Mouse (Mus musculus) CH12.LX (cell line): Measurements from ENCODE around the gene Aig1. TPM values are rescaled to one million over a fixed set of nuclear protein-coding genes. Genes with fewer than 3 reads are reported as not detected.
A peak's percentile ranks its signal among the peaks of the same experiment; 100 is the strongest.

Experiments used
- DNase-seq: peaks from one replicate; pipeline ENCODE4 v3.0.0-alpha.2; 2013; ENCODE audit errors: extremely low read depth
- H3K27ac ChIP-seq: 2 replicates; pipeline ENCODE4 v1.5.1; 2012; ENCODE audit warnings: low read depth, mild to moderate bottlenecking, control low read depth, moderate library complexity; ENCODE audit not compliant: insufficient read depth
- H3K27me3 ChIP-seq: replicated peaks from 2 replicates; pipeline ENCODE3; 2012; ENCODE audit warnings: inconsistent platforms
- H3K36me3 ChIP-seq, 2 experiments: replicated peaks in 1 of 2; 2 replicates each; pipeline versions ENCODE3 to v1.6.1; 2012; ENCODE audit warnings: inconsistent platforms in 1 of 2, low read length in 1 of 2, mild to moderate bottlenecking in 1 of 2, mixed read lengths in 1 of 2, moderate library complexity in 1 of 2; ENCODE audit not compliant: control insufficient read depth in 1 of 2, insufficient read depth in 1 of 2
- H3K4me1 ChIP-seq, 2 experiments: 2 replicates each; pipeline ENCODE4 v1.6.1; 2012; ENCODE audit warnings: inconsistent platforms in 1 of 2, moderate library complexity in 1 of 2; ENCODE audit not compliant: insufficient read depth in 2 of 2, control insufficient read depth in 1 of 2
- H3K4me2 ChIP-seq: 2 replicates; pipeline ENCODE4 v1.6.1; 2012; ENCODE audit warnings: low read depth, mild to moderate bottlenecking, control low read depth; ENCODE audit not compliant: poor library complexity, insufficient read depth, severe bottlenecking
- H3K4me3 ChIP-seq, 3 experiments: fragments of 150-350 bp in 1 of 3; sonication (generic) in 1 of 3; replicated peaks in 1 of 3; 2 replicates each; pipeline versions ENCODE3 to v1.5.1; 2011 to 2012; ENCODE audit warnings: low read depth in 2 of 3, low read length in 2 of 3, mild to moderate bottlenecking in 2 of 3, moderate library complexity in 2 of 3, control low read depth in 1 of 3, improper control_type of control experiment in 1 of 3, inconsistent platforms in 1 of 3, mixed read lengths in 1 of 3; ENCODE audit not compliant: poor library complexity in 1 of 3
- H3K79me2 ChIP-seq: replicated peaks from 2 replicates; pipeline ENCODE4 v1.6.1; 2012; ENCODE audit warnings: mild to moderate bottlenecking, moderate library complexity; ENCODE audit not compliant: control insufficient read depth, poor library complexity, insufficient read depth, severe bottlenecking; ENCODE audit errors: extremely low read depth
- H3K9ac ChIP-seq: 2 replicates; pipeline ENCODE4 v1.6.1; 2012; ENCODE audit warnings: low read depth, mild to moderate bottlenecking, control low read depth, moderate library complexity; ENCODE audit not compliant: insufficient read depth
- H3K9me3 ChIP-seq: replicated peaks from 2 replicates; pipeline ENCODE3; 2012; ENCODE audit warnings: low read length, inconsistent platforms, mixed read lengths
- CHD2 ChIP-seq: IDR thresholded peaks from 2 replicates; pipeline ENCODE4 v1.6.1; 2011; ENCODE audit warnings: low read length, improper control_type of control experiment
- CTCF ChIP-seq, 2 experiments: IDR thresholded peaks in 1 of 2; conservative IDR thresholded peaks in 1 of 2; 2 replicates each; pipeline ENCODE4 v1.5.1; 2011 to 2012; ENCODE audit warnings: low read depth in 2 of 2, low read length in 2 of 2, improper control_type of control experiment in 1 of 2, inconsistent platforms in 1 of 2, mild to moderate bottlenecking in 1 of 2, moderate library complexity in 1 of 2
- EP300 ChIP-seq: IDR thresholded peaks from 2 replicates; pipeline ENCODE4 v1.6.1; 2011; ENCODE audit warnings: low read length, improper control_type of control experiment
- ETS1 ChIP-seq: conservative IDR thresholded peaks from 2 replicates; pipeline ENCODE4 v1.6.1; 2012; ENCODE audit warnings: low read depth, mild to moderate bottlenecking, inconsistent platforms, low read length, improper control_type of control experiment, moderate library complexity
- GABPA ChIP-seq: IDR thresholded peaks from 2 replicates; pipeline ENCODE4 v1.6.1; 2012; ENCODE audit warnings: low read depth, low read length, improper control_type of control experiment, inconsistent platforms; ENCODE audit not compliant: insufficient replicate concordance
- HCFC1 ChIP-seq: IDR thresholded peaks from 2 replicates; pipeline ENCODE4 v1.6.1; 2012; ENCODE audit warnings: low read depth, mild to moderate bottlenecking, inconsistent platforms, low read length, improper control_type of control experiment
- IRF4 ChIP-seq: IDR thresholded peaks from 2 replicates; pipeline ENCODE4 v1.6.1; 2014; ENCODE audit warnings: low read depth, mild to moderate bottlenecking, inconsistent platforms, low read length, improper control_type of control experiment
- JUND ChIP-seq: conservative IDR thresholded peaks from 2 replicates; pipeline ENCODE4 v1.6.1; 2011; ENCODE audit warnings: low read depth, low read length, improper control_type of control experiment
- KAT2A ChIP-seq: IDR thresholded peaks from 2 replicates; pipeline ENCODE4 v1.6.1; 2012; ENCODE audit warnings: low read length, improper control_type of control experiment, inconsistent platforms; ENCODE audit not compliant: insufficient replicate concordance
- MAFK ChIP-seq: IDR thresholded peaks from 2 replicates; pipeline ENCODE4 v1.6.1; 2011; ENCODE audit warnings: low read length, improper control_type of control experiment; ENCODE audit not compliant: insufficient replicate concordance
- MAZ ChIP-seq: IDR thresholded peaks from 2 replicates; pipeline ENCODE4 v1.6.1; 2012; ENCODE audit warnings: low read depth, mild to moderate bottlenecking, inconsistent platforms, low read length, improper control_type of control experiment, moderate library complexity
- MXI1 ChIP-seq: IDR thresholded peaks from 2 replicates; pipeline ENCODE4 v1.6.1; 2011; ENCODE audit warnings: mild to moderate bottlenecking, low read depth, low read length, improper control_type of control experiment
- MYC ChIP-seq: IDR thresholded peaks from 2 replicates; pipeline ENCODE4 v1.6.1; 2011; ENCODE audit warnings: low read depth, mild to moderate bottlenecking, improper control_type of control experiment, low read length
- NRF1 ChIP-seq: IDR thresholded peaks from 2 replicates; pipeline ENCODE4 v1.6.1; 2014; ENCODE audit warnings: low read depth, mild to moderate bottlenecking, inconsistent platforms, low read length, improper control_type of control experiment, moderate library complexity
- PAX5 ChIP-seq: IDR thresholded peaks from 2 replicates; pipeline ENCODE4 v1.6.1; 2012; ENCODE audit warnings: low read length, inconsistent platforms, mixed read lengths
- POLR2A ChIP-seq: IDR thresholded peaks from 2 replicates; pipeline ENCODE4 v1.6.1; 2011; ENCODE audit warnings: low read depth, mild to moderate bottlenecking, improper control_type of control experiment, low read length
- RAD21 ChIP-seq: IDR thresholded peaks from 2 replicates; pipeline ENCODE4 v1.6.1; 2011; ENCODE audit warnings: low read depth, mild to moderate bottlenecking, low read length, improper control_type of control experiment, moderate library complexity
- SIN3A ChIP-seq: IDR thresholded peaks from 2 replicates; pipeline ENCODE4 v1.6.1; 2012; ENCODE audit warnings: low read length, improper control_type of control experiment, inconsistent platforms
- SMC3 ChIP-seq: IDR thresholded peaks from 2 replicates; pipeline ENCODE4 v1.6.1; 2011; ENCODE audit warnings: low read depth, low read length, improper control_type of control experiment
- TBP ChIP-seq: conservative IDR thresholded peaks from 2 replicates; pipeline ENCODE4 v1.6.1; 2011; ENCODE audit warnings: low read depth, low read length, improper control_type of control experiment
- TCF12 ChIP-seq: IDR thresholded peaks from 2 replicates; pipeline ENCODE4 v1.6.1; 2014; ENCODE audit warnings: low read depth, mild to moderate bottlenecking, inconsistent platforms, low read length, improper control_type of control experiment
- USF1 ChIP-seq: IDR thresholded peaks from 2 replicates; pipeline ENCODE4 v1.6.1; 2014; ENCODE audit warnings: low read depth, mild to moderate bottlenecking, inconsistent platforms, low read length, improper control_type of control experiment
- USF2 ChIP-seq: conservative IDR thresholded peaks from 2 replicates; pipeline ENCODE4 v1.6.1; 2011; ENCODE audit warnings: low read depth, low read length, improper control_type of control experiment
- ZC3H11A ChIP-seq: IDR thresholded peaks from 2 replicates; pipeline ENCODE4 v1.6.1; 2012; ENCODE audit warnings: low read depth, mild to moderate bottlenecking, inconsistent platforms, low read length, improper control_type of control experiment
- ZKSCAN1 ChIP-seq: IDR thresholded peaks from 2 replicates; pipeline ENCODE4 v1.6.1; 2012; ENCODE audit warnings: low read depth, inconsistent platforms, low read length, improper control_type of control experiment, borderline replicate concordance
- ZMIZ1 ChIP-seq: IDR thresholded peaks from 2 replicates; pipeline ENCODE4 v1.6.1; 2012; ENCODE audit warnings: low read depth, mild to moderate bottlenecking, inconsistent platforms, low read length, improper control_type of control experiment
- ZNF384 ChIP-seq: IDR thresholded peaks from 2 replicates; pipeline ENCODE4 v1.6.1; 2012; ENCODE audit warnings: low read depth, low read length, improper control_type of control experiment, inconsistent platforms
- dilution Hi-C: fragments of 300-500 bp; cut with MboI; formaldehyde crosslinking; loops from 2 replicates; pipeline ENCODE4 v1.14.3; 2020; ENCODE audit warnings: low sequenced_read_pairs; ENCODE audit not compliant: extremely low pct_unique_long_range_greater_than_20kb, extremely low pct_ligation_motif_present
- in situ Hi-C: fragments of 300-500 bp; cut with MboI; formaldehyde crosslinking; loops from 3 replicates; pipeline ENCODE4 v1.14.3; 2019; ENCODE audit warnings: low sequenced_read_pairs, low pct_ligation_motif_present, low pct_unique_long_range_greater_than_20kb, mixed read lengths
- polyA plus RNA-seq: library from polyadenylated mRNA; unstranded; fragments of >175 nt; gene quantifications from 2 replicates; pipeline ENCODE4 v1.2.1, GENCODE M21; 2012; ENCODE audit warnings: low read depth; ENCODE audit not compliant: insufficient read length
- total RNA-seq, 2 experiments: library from RNA; depleted of rRNA; stranded (reverse); fragments of 300-350 nt in 1 of 2; fragments of >200 nt in 1 of 2; gene quantifications; 2 replicates each; pipeline ENCODE4 v1.2.3; 2012 to 2014

Aig1 gene
- total and polyA plus RNA-seq, 3 experiments = 1.6 to 10.8 (median 2.4) TPM

DNA sequence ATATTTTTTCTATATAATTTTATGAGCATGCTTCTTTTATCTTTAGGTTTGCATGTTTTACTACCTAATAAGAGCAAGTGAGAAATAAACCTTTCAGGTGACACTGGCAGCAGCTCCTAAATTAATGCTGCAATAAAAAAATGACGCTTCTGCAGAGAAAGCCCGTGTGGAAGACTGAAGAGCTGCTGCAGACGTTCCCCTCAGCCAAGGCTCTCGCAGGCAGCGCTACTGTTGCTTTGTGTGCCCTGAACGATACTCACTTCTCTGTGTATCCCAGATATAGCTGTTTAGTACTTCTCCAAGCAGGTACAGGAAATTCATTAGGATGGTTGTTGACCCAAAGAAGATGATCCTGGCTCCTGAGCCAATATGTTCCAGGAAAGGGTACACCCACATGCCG is 215.5 kb downstream of the Aig1 start:
- H3K79me2 ChIP-seq = no peaks in the 10 kb centered on the region
- H3K4me3 ChIP-seq = no peak overlapping the region
- H3K27ac ChIP-seq = no peak overlapping the region
- in situ Hi-C loops (no loop called here), dilution Hi-C loops (no loop called here)
- no peak overlapping the region for H3K9ac ChIP-seq
- TF ChIP-seq CHD2 = no peak
- no peak for TF ChIP-seq SMC3
- TF ChIP-seq PAX5 = no peak
- TF ChIP-seq TBP = no peak
- no peak for TF ChIP-seq POLR2A
- no peak for TF ChIP-seq ZKSCAN1
- no peak for TF ChIP-seq HCFC1
- TF ChIP-seq USF1 = no peak
- no peak for TF ChIP-seq MYC
- TF ChIP-seq GABPA = no peak
- TF ChIP-seq NRF1 = no peak
- H3K27me3 ChIP-seq = no peaks in the 10 kb centered on the region
- no peaks in the 10 kb centered on the region for H3K36me3 ChIP-seq
- no peaks in the 10 kb centered on the region for H3K4me1 ChIP-seq
- H3K4me2 ChIP-seq = no peak overlapping the region
- no peak for DNase-seq
- no peaks in the 10 kb centered on the region for H3K9me3 ChIP-seq

DNA sequence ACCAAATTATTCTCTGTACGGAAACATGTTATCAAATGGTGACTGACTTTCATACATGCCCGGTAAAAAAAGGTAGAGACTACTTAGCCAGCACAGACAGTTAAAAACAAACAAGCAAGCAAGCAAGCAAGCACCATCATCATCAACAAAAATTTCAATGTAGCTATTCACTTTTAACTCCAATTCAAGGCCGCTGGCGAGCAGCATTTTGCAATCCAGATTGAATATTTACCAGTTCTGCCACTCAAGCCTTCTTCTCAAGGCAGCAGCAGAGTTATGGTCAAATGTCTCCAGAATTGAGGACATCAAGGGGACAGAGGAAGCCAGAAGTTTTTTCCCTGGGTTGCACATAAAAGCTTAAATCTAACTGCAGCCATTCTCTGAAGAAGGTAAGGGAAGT is 216.7 kb downstream of the Aig1 start:
- Histone ChIP-seq H3K9me3 (no peaks in the 10 kb centered on the region), H3K27ac (no peak overlapping the region), H3K36me3 (no peaks in the 10 kb centered on the region), H3K4me3 (no peak overlapping the region), H3K79me2 (no peaks in the 10 kb centered on the region)
- in situ Hi-C loops = no loop called here
- TF ChIP-seq IRF4 (no peak), TCF12 (no peak), ETS1 (no peak), MAFK (no peak)
- TF ChIP-seq, all 38 proteins: peak for 0
- dilution Hi-C loops = no loop called here
- no peak overlapping the region for H3K4me2 ChIP-seq
- no peak for DNase-seq
- H3K27me3 ChIP-seq = no peaks in the 10 kb centered on the region
- H3K9ac ChIP-seq = no peak overlapping the region
- no peaks in the 10 kb centered on the region for H3K4me1 ChIP-seq

DNA sequence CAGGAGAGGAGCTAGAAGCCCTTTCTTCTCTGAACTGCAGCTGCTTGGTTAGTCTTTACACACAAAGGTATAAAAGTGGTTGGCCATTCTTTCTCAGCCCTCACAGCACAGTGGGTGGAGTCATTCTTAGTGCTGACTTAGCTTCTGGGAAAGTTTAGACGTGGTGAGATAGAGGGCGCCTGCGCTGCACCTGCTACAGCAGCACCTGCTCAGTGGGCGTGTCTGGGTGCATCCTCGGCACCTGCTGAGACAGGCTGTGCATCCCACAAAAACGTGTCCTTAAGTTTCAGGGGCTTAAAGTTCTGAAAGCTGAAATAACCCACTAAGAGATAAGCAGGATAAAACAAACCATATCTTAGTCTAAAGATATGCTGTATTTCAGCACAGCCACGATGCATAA is 227.0 kb downstream of the Aig1 start:
- H3K4me1 ChIP-seq = no peaks in the 10 kb centered on the region
- no peaks in the 10 kb centered on the region for H3K27me3 ChIP-seq
- no peak overlapping the region for H3K4me3 ChIP-seq
- H3K79me2 ChIP-seq = no peaks in the 10 kb centered on the region
- dilution Hi-C loops = no loop called here
- H3K9me3 ChIP-seq = no peaks in the 10 kb centered on the region
- no peak overlapping the region for H3K4me2 ChIP-seq
- DNase-seq = peak; percentile 10
- no peaks in the 10 kb centered on the region for H3K36me3 ChIP-seq
- no peak overlapping the region for H3K9ac ChIP-seq
- H3K27ac ChIP-seq = no peak overlapping the region
- in situ Hi-C loops = no loop called here
- TF ChIP-seq RAD21 (peak; percentile 47), CTCF (conservative IDR thresholded peaks at IDR 0.05 in 1 of 2, IDR thresholded peaks at IDR 0.05 in 1 of 2; ENCODE audit: low read depth in 2 of 2, low read length in 2 of 2) (peak in 1 of 2 experiments; percentile 45; a peak in 2 of 4 replicates), ETS1 (no peak), USF1 (no peak), MXI1 (no peak), KAT2A (no peak), EP300 (no peak), ZC3H11A (no peak), USF2 (no peak), JUND (no peak), TBP (no peak), SMC3 (peak; percentile 19; the same call in 1 of the 2 replicates), ZMIZ1 (no peak), TCF12 (no peak), MAFK (peak; percentile 65; the same call in 1 of the 2 replicates), NRF1 (peak; percentile 32; the same call in 1 of the 2 replicates), SIN3A (no peak), ZNF384 (no peak), MAZ (no peak), PAX5 (no peak)
